Mouse (Mus musculus): ENCODE results near the gene Hoxb9. TPM values are rescaled to one million over a fixed set of nuclear protein-coding genes. Genes with fewer than 3 reads are reported as not detected.

Hoxb9 gene
- total RNA-seq, 2 experiments from 2014 or later, result not detected

Small RNAs within 50 kb of the gene (microRNA-seq; reads per million reads assigned to microRNA genes)
- gene Mir10a (30.2 to 43.9 reads per million in 2 experiments), gene Mir196a-1 (0 reads per million in 2 experiments)

Other genes with a start within 250 kb of the Hoxb9 start
- not detected for gene Gip, start 246.9 kb upstream of the Hoxb9 start, total RNA-seq (2021)
- 100 to 1,000 TPM; 104 to 106 TPM for gene Snf8, start 236.6 kb upstream of the Hoxb9 start, total RNA-seq (2021)
- gene Ube2z, start 206.1 kb upstream of the Hoxb9 start, total RNA-seq (2021), result 10 to 100 TPM; 56.3 to 59.0 TPM
- gene Atp5g1, start 195.8 kb upstream of the Hoxb9 start, total RNA-seq (2021), result 100 to 1,000 TPM; 370 to 408 TPM
- gene Calcoco2, start 159.5 kb upstream of the Hoxb9 start, total RNA-seq (2021), result under 1 TPM in 1 of 2 experiments, not detected in 1; 0.20 TPM
- gene Ttll6, start 137.7 kb upstream of the Hoxb9 start, total RNA-seq (2021), result under 1 TPM; 0.30 to 0.40 TPM
- gene Hoxb13, start 77.1 kb upstream of the Hoxb9 start, total RNA-seq (2021), result not detected
- not detected for gene Hoxb8, start 10.4 kb downstream of the Hoxb9 start, total RNA-seq (2021)
- gene Hoxb7, start 15.2 kb downstream of the Hoxb9 start, total RNA-seq (2021), result not detected
- gene Hoxb6, start 21.0 kb downstream of the Hoxb9 start, total RNA-seq (2021), result not detected
- not detected for gene Hoxb5, start 31.9 kb downstream of the Hoxb9 start, total RNA-seq (2021)
- gene Hoxb4, start 46.8 kb downstream of the Hoxb9 start, total RNA-seq (2021), result not detected
- not detected for gene Hoxb3, start 51.9 kb downstream of the Hoxb9 start, total RNA-seq (2021)
- gene Hoxb2, start 79.1 kb downstream of the Hoxb9 start, total RNA-seq (2021), result not detected
- gene Hoxb1, start 94.3 kb downstream of the Hoxb9 start, total RNA-seq (2021), result not detected
- gene Skap1, start 193.1 kb downstream of the Hoxb9 start, total RNA-seq (2021), result 1 to 10 TPM; 1.1 to 1.3 TPM

Measured in layer of hippocampus, adult 18-20 months (tissue).